Mouse (Mus musculus) stomach, embryonic 16.5 days (tissue): ENCODE measurements around the gene Mybph. TPM values are rescaled to one million over a fixed set of nuclear protein-coding genes. Genes with fewer than 3 reads are reported as not detected.

ENCODE experiments used
- ATAC-seq: fragments of 200-750 bp; cut with Nextera tagmentation; 2 replicates; pipeline ENCODE4 v1.8.0; 2017; ENCODE audit warnings: moderate number of reproducible peaks, moderate TSS enrichment; ENCODE audit not compliant: insufficient read depth, low FRiP score
- H3K27ac ChIP-seq: fragments of 300-500 bp; sonication (generic); 2 replicates; pipeline ENCODE4 v1.5.1; 2014; ENCODE audit warnings: low read length
- H3K27me3 ChIP-seq: fragments of 300-500 bp; sonication (generic); 2 replicates; pipeline ENCODE4 v1.6.1; 2014; ENCODE audit warnings: low read length, control low read depth, mixed read lengths; ENCODE audit not compliant: control insufficient read depth, insufficient read depth
- H3K36me3 ChIP-seq: fragments of 300-500 bp; sonication (generic); 2 replicates; pipeline ENCODE4 v1.6.1; 2014; ENCODE audit warnings: low read length; ENCODE audit not compliant: control insufficient read depth, insufficient read depth
- H3K4me1 ChIP-seq: fragments of 300-500 bp; sonication (generic); 2 replicates; pipeline ENCODE4 v1.6.1; 2014; ENCODE audit warnings: low read length, control low read depth, mixed read lengths; ENCODE audit not compliant: control insufficient read depth, insufficient read depth
- H3K4me2 ChIP-seq: fragments of 300-500 bp; sonication (generic); 2 replicates; pipeline ENCODE4 v1.6.1; 2014; ENCODE audit warnings: low read depth, low read length, mixed read lengths
- H3K4me3 ChIP-seq: fragments of 300-500 bp; sonication (generic); replicated peaks from 2 replicates; pipeline ENCODE4 v1.5.1; 2014; ENCODE audit warnings: mild to moderate bottlenecking, low read length
- H3K9ac ChIP-seq: fragments of 300-500 bp; sonication (generic); 2 replicates; pipeline ENCODE4 v1.6.1; 2014; ENCODE audit warnings: low read length
- H3K9me3 ChIP-seq: fragments of 300-500 bp; sonication (generic); replicated peaks from 2 replicates; pipeline ENCODE4 v1.6.1; 2016; ENCODE audit warnings: low read length, control low read depth; ENCODE audit not compliant: control insufficient read depth
- WGBS: fragments of 180-500 bp; shearing (Covaris S2); extraction: QIAGEN DNeasy Blood & Tissue Kit; methylation state at CpG from one replicate; pipeline ENCODE4 v1.1.7; 2014; 5-methylcytosine and 5-hydroxymethylcytosine counted together
- polyA plus RNA-seq: library from polyadenylated mRNA; unstranded; fragments of >200 nt; fragmentation: Nextera tagmentation; extraction: Ambion mirVana; gene quantifications from 2 replicates; pipeline ENCODE4 v1.2.1, GENCODE M21; 2015

Gene Mybph
- polyA plus RNA-seq, 1 experiment from 2014 or later, result 9.0 TPM

- H3K4me3 ChIP-seq, result no peak overlapping the region
- no peak overlapping the region for H3K27ac ChIP-seq
- ATAC-seq, result no peak
- no peak overlapping the region for H3K4me2 ChIP-seq
- H3K27me3 ChIP-seq, result no peaks in the 10 kb centered on the region
- H3K4me1 ChIP-seq, result peaks cover 14% of the 10 kb centered on the region
- 38% methylated on average over 2 of the region's 2 CpGs for WGBS
- H3K36me3 ChIP-seq, result no peaks in the 10 kb centered on the region
- H3K9me3 ChIP-seq, result no peaks in the 10 kb centered on the region
- H3K9ac ChIP-seq, result no peak overlapping the region
These were observed 1.9 kb downstream of the Mybph start for GRCm38 (mm10) chr1:134195117-134195516.

- Histone ChIP-seq H3K36me3 (no peaks in the 10 kb centered on the region), H3K27me3 (no peaks in the 10 kb centered on the region), H3K9me3 (no peaks in the 10 kb centered on the region), H3K4me2 (no peak overlapping the region), H3K4me3 (no peak overlapping the region), H3K27ac (peak overlapping the region; percentile 54; the same call in 1 of the 2 replicates), H3K4me1 (peaks cover 14% of the 10 kb centered on the region), H3K9ac (peak overlapping the region; percentile 10; the same call in 1 of the 2 replicates)
- no peak for ATAC-seq
- 30% methylated on average over 3 of the region's 3 CpGs for WGBS
These were observed 2.3 kb downstream of the Mybph start for GRCm38 (mm10) chr1:134195571-134195970.

- H3K9me3 ChIP-seq, result no peaks in the 10 kb centered on the region
- H3K4me3 ChIP-seq, result no peak overlapping the region
- no peaks in the 10 kb centered on the region for H3K36me3 ChIP-seq
- H3K27ac ChIP-seq, result peak overlapping the region; percentile 54; the same call in 1 of the 2 replicates
- WGBS, result 44% methylated on average over 4 of the region's 4 CpGs
- ATAC-seq, result peak; percentile 26; the same call in 1 of the 2 replicates
- H3K27me3 ChIP-seq, result no peaks in the 10 kb centered on the region
- peaks cover 14% of the 10 kb centered on the region for H3K4me1 ChIP-seq
- no peak overlapping the region for H3K4me2 ChIP-seq
- peak overlapping the region; percentile 10; the same call in 1 of the 2 replicates for H3K9ac ChIP-seq
These were observed 2.7 kb downstream of the Mybph start for GRCm38 (mm10) chr1:134195979-134196378.

GRCm38 (mm10) chr1:134196386-134196785, 3.1 kb downstream of the Mybph start:
- Histone ChIP-seq H3K27ac (peak overlapping the region; percentile 54; the same call in 1 of the 2 replicates), H3K27me3 (no peaks in the 10 kb centered on the region), H3K9ac (no peak overlapping the region), H3K4me2 (no peak overlapping the region), H3K9me3 (no peaks in the 10 kb centered on the region), H3K36me3 (no peaks in the 10 kb centered on the region), H3K4me1 (peaks cover 14% of the 10 kb centered on the region), H3K4me3 (no peak overlapping the region)
- WGBS, result 62% methylated on average over 4 of the region's 4 CpGs
- peak; percentile 41; the same call in 1 of the 2 replicates for ATAC-seq

DNA sequence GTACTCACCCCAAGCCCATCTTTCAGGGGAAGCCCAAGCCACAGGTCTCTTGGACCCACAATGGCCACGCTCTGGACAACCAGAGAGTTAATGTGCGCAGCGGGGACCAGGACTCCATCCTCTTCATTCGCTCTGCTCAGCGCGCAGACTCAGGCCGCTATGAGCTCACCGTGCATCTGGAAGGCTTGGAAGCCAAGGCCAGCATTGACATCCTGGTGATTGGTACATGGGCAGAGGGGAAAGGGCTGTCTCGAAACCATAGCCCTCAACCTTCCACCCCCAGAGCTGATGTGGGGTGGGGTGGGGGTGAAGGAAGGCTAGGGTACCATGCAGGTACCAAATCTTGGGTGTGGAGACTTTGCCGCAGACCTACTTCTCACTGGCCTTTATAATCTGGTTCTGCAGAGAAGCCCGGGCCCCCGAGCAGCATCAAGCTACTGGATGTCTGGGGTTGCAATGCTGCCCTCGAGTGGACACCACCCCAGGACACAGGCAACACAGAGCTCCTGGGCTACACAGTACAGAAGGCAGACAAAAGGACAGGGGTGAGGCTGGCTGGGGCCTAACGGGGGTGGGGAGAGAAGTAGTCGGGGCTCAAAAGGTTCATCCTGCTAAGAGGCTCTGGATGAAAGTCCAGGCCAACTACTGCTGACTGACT, 4.2 kb downstream of the Mybph start:
- Histone ChIP-seq H3K4me2 (no peak overlapping the region), H3K4me1 (peaks cover 14% of the 10 kb centered on the region), H3K4me3 (no peak overlapping the region), H3K9ac (no peak overlapping the region), H3K27me3 (no peaks in the 10 kb centered on the region), H3K9me3 (no peaks in the 10 kb centered on the region), H3K27ac (no peak overlapping the region), H3K36me3 (no peaks in the 10 kb centered on the region)
- 81% methylated on average over 15 of the region's 15 CpGs for WGBS
- ATAC-seq, result no peak

DNA sequence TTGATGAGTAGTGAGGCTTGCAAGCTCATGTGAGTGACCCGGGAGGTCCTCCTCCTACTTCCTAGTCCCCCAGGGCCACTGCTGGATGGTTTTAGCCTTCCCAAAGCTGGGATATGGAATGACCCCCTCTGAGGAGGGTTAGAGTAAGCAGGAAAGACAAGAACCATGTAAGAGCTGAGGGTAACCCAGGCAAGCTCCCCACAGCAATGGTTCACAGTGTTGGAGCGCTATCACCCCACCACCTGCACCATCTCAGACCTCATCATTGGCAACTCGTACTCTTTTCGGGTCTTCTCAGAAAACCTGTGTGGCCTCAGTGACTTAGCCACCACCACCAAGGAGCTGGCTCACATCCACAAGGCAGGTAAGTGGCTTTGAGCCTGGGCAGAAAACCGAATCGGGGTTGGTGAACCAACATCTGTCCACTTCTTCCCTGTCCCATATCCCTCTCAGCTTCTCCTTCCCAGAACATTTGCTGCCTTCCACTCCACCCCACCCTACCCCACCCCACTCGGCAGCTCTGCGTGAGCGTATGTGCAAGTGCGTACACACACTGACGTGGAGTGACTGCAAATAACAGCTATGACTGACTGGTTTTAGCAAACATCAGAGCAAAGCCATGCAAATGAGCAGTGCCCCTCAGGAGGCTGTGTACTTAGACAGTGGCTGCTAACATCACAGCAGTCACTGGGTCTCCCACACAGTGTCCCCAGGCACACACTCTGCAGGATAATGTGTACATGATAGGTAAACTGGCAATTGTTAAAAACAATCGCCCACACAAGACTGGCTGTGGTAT, 5.1 kb downstream of the Mybph start:
- Histone ChIP-seq H3K9me3 (no peaks in the 10 kb centered on the region), H3K4me1 (peaks cover 14% of the 10 kb centered on the region), H3K4me3 (no peak overlapping the region), H3K27me3 (no peaks in the 10 kb centered on the region), H3K4me2 (no peak overlapping the region), H3K27ac (no peak overlapping the region), H3K9ac (no peak overlapping the region), H3K36me3 (no peaks in the 10 kb centered on the region)
- WGBS, result 72% methylated on average over 12 of the region's 12 CpGs
- ATAC-seq, result no peak

DNA sequence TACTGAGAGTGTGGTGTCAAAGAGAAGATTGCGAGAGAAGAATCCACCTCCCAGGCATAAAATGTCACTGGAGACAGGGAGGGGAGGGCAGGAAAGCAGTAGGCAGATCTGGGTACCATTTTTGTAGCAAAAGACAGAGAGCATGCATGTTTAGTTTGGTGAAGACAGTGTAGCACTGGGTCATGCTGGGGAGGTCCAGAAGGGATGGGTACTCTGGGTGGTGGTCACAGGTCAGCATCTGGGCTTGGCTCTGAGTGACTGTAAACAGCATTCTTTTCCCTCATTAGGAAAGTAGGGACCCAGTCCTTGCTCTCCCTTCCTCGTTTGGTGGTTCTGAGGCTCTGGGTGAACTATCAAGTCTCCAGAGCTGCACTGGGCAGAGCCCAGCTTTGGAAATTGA, 7.2 kb downstream of the Mybph start:
- ATAC-seq, result no peak
- H3K27ac ChIP-seq, result no peak overlapping the region
- no peaks in the 10 kb centered on the region for H3K9me3 ChIP-seq
- H3K4me3 ChIP-seq, result no peak overlapping the region
- no peaks in the 10 kb centered on the region for H3K27me3 ChIP-seq
- WGBS, result 61% methylated on average over 2 of the region's 2 CpGs
- peaks cover 6% of the 10 kb centered on the region; the same call in 1 of the 2 replicates for H3K4me1 ChIP-seq
- H3K36me3 ChIP-seq, result no peaks in the 10 kb centered on the region
- no peak overlapping the region for H3K9ac ChIP-seq
- H3K4me2 ChIP-seq, result no peak overlapping the region

- Histone ChIP-seq H3K36me3 (no peaks in the 10 kb centered on the region), H3K4me3 (no peak overlapping the region), H3K27me3 (no peaks in the 10 kb centered on the region), H3K9ac (no peak overlapping the region), H3K9me3 (no peaks in the 10 kb centered on the region), H3K4me1 (peaks cover 2% of the 10 kb centered on the region; the same call in 1 of the 2 replicates), H3K27ac (no peak overlapping the region), H3K4me2 (no peak overlapping the region)
- ATAC-seq, result no peak
- WGBS, result 88% methylated on average over 6 of the region's 6 CpGs
These were observed 7.9 kb downstream of the Mybph start for GRCm38 (mm10) chr1:134200998-134201686.
